Mouse (Mus musculus): ENCODE measurements at regions not wholly inside any gene's neighbourhood (a gene's known extent, or its start where the extent isn't known, plus 50 kb on each side); places are given as distances from the start of the nearest gene placed in this dataset.

DNA sequence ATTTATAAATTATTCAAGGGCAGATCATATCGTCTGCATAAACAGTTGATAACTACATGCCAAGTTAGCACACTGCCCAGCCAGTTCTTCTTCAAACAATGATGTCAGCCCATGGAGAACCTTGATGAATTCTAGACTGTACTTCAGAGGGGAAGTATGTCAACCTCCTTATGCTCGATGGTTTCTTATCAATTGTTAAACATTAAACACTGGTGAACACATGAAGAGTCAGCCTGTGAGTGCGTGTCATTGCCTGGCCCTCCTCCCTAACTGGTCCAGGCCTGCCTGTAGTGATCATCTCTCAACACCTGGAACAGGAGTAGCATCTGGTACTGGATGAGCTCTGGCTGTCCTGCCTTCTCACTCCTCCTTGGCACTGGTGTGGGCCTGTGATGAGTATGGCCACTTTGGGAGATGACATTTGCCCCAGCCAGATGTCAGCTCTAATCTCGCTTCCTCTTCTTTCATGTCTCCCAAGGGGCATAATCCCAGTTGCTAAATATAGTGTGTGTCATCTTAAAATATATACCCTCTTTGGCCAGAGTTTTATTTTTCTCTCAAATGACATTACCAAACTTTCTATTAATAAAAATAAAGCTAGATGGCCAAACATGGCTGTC is 82.6 kb upstream of the Dusp10 start:
- DNase-seq (ENCODE audit: low spot score) (no peak), ATAC-seq (replicated peaks; ENCODE audit: low FRiP score, low read depth) (no peak)
- TF ChIP-seq CTCF (IDR thresholded peaks at IDR 0.05; ENCODE audit: low read depth), result no peak
- Histone ChIP-seq H3K36me3 (ENCODE audit: insufficient read depth, low read length) (no peaks in the 10 kb centered on the region), H3K9ac (ENCODE audit: low read depth, low read length) (no peak overlapping the region), H3K27me3 (ENCODE audit: insufficient read depth, low read length) (no peaks in the 10 kb centered on the region), H3K4me1 (replicated peaks; ENCODE audit: insufficient read depth, low read length) (no peaks in the 10 kb centered on the region), H3K4me3 (replicated peaks; ENCODE audit: low read depth, low read length) (no peak overlapping the region), H3K9me3 (replicated peaks; ENCODE audit: low read length) (no peaks in the 10 kb centered on the region), H3K4me2 (ENCODE audit: low read length) (no peak overlapping the region), H3K27ac (no peak overlapping the region)
- 74% methylated on average over 4 of the region's 4 CpGs for WGBS

DNA sequence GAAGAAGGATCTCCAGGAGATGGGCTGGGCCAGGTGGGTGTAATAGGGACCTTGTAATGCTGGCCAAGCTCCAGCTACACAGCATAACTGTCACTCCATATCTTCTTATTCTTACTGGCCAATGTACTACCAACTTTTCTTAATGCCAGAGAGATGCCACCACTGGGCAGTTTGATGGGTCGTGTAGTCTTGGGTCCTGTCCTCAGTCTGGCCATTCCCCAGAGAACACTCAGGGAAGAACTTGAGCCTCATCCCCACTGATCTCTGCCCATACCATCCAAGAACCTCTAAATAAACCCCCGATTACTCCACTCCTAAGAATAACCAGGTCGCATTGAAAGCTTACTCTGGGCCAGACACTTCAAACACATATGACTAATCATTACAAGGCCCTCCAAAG is 82.0 kb upstream of the Dusp10 start:
- no peak overlapping the region for H3K4me3 ChIP-seq (replicated peaks; ENCODE audit: low read depth, low read length)
- H3K4me2 ChIP-seq (ENCODE audit: low read length), result no peak overlapping the region
- DNase-seq (ENCODE audit: low spot score) (no peak), ATAC-seq (replicated peaks; ENCODE audit: low FRiP score, low read depth) (no peak)
- no peaks in the 10 kb centered on the region for H3K4me1 ChIP-seq (replicated peaks; ENCODE audit: insufficient read depth, low read length)
- WGBS, result 67% methylated on average over 3 of the region's 3 CpGs
- H3K36me3 ChIP-seq (ENCODE audit: insufficient read depth, low read length), result no peaks in the 10 kb centered on the region
- no peak overlapping the region for H3K9ac ChIP-seq (ENCODE audit: low read depth, low read length)
- no peak overlapping the region for H3K27ac ChIP-seq
- H3K9me3 ChIP-seq (replicated peaks; ENCODE audit: low read length), result no peaks in the 10 kb centered on the region
- H3K27me3 ChIP-seq (ENCODE audit: insufficient read depth, low read length), result no peaks in the 10 kb centered on the region
- no peak for TF ChIP-seq CTCF (IDR thresholded peaks at IDR 0.05; ENCODE audit: low read depth)

- Histone ChIP-seq H3K4me1 (replicated peaks; ENCODE audit: insufficient read depth, low read length) (no peaks in the 10 kb centered on the region), H3K27ac (no peak overlapping the region), H3K9me3 (replicated peaks; ENCODE audit: low read length) (no peaks in the 10 kb centered on the region), H3K27me3 (ENCODE audit: insufficient read depth, low read length) (no peaks in the 10 kb centered on the region), H3K9ac (ENCODE audit: low read depth, low read length) (no peak overlapping the region), H3K4me3 (replicated peaks; ENCODE audit: low read depth, low read length) (no peak overlapping the region), H3K4me2 (ENCODE audit: low read length) (no peak overlapping the region), H3K36me3 (ENCODE audit: insufficient read depth, low read length) (no peaks in the 10 kb centered on the region)
- TF ChIP-seq CTCF (IDR thresholded peaks at IDR 0.05; ENCODE audit: low read depth), result no peak
- DNase-seq (ENCODE audit: low spot score) (no peak), ATAC-seq (replicated peaks; ENCODE audit: low FRiP score, low read depth) (no peak)
- WGBS, result 44% methylated on average over 2 of the region's 2 CpGs
These were observed 79.3 kb upstream of the Dusp10 start for GRCm38 (mm10) chr1:183933845-183934244.

DNA sequence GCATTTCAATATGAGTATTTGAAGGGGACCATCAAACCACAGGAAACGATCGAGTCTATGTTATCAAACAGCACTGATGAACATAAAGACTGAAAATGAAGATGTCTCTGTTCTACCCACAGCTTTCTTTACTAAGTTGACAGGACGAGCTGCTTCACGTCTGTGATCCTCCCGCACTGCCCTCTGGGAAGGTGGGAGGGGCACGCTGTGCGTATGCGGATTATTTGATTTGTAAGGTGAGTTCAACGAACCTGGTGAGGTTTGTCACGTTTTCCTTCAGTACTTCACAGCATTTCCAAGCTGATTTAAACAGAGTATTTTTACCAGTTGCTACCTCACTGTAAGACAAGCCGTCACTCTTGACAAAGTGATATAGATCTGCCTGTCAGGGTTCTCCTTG is 75.9 kb upstream of the Dusp10 start:
- ATAC-seq (replicated peaks; ENCODE audit: low FRiP score, low read depth) (no peak), DNase-seq (ENCODE audit: low spot score) (no peak)
- no peak overlapping the region for H3K9ac ChIP-seq (ENCODE audit: low read depth, low read length)
- H3K36me3 ChIP-seq (ENCODE audit: insufficient read depth, low read length), result no peaks in the 10 kb centered on the region
- TF ChIP-seq CTCF (IDR thresholded peaks at IDR 0.05; ENCODE audit: low read depth), result no peak
- no peak overlapping the region for H3K27ac ChIP-seq
- no peak overlapping the region for H3K4me3 ChIP-seq (replicated peaks; ENCODE audit: low read depth, low read length)
- no peaks in the 10 kb centered on the region for H3K27me3 ChIP-seq (ENCODE audit: insufficient read depth, low read length)
- WGBS, result 91% methylated on average over 11 of the region's 11 CpGs
- no peaks in the 10 kb centered on the region for H3K4me1 ChIP-seq (replicated peaks; ENCODE audit: insufficient read depth, low read length)
- no peak overlapping the region for H3K4me2 ChIP-seq (ENCODE audit: low read length)
- no peaks in the 10 kb centered on the region for H3K9me3 ChIP-seq (replicated peaks; ENCODE audit: low read length)

GRCm38 (mm10) chr1:183938361-183938760 is 74.7 kb upstream of the Dusp10 start:
- H3K4me3 ChIP-seq (replicated peaks; ENCODE audit: low read depth, low read length), result no peak overlapping the region
- ATAC-seq (replicated peaks; ENCODE audit: low FRiP score, low read depth) (no peak), DNase-seq (ENCODE audit: low spot score) (no peak)
- no peaks in the 10 kb centered on the region for H3K27me3 ChIP-seq (ENCODE audit: insufficient read depth, low read length)
- H3K4me2 ChIP-seq (ENCODE audit: low read length), result no peak overlapping the region
- 73% methylated on average over 6 of the region's 6 CpGs for WGBS
- no peak overlapping the region for H3K27ac ChIP-seq
- H3K9ac ChIP-seq (ENCODE audit: low read depth, low read length), result no peak overlapping the region
- no peaks in the 10 kb centered on the region for H3K9me3 ChIP-seq (replicated peaks; ENCODE audit: low read length)
- no peaks in the 10 kb centered on the region for H3K36me3 ChIP-seq (ENCODE audit: insufficient read depth, low read length)
- H3K4me1 ChIP-seq (replicated peaks; ENCODE audit: insufficient read depth, low read length), result no peaks in the 10 kb centered on the region
- TF ChIP-seq CTCF (IDR thresholded peaks at IDR 0.05; ENCODE audit: low read depth), result no peak

- Histone ChIP-seq H3K4me1 (replicated peaks; ENCODE audit: insufficient read depth, low read length) (no peaks in the 10 kb centered on the region), H3K36me3 (ENCODE audit: insufficient read depth, low read length) (no peaks in the 10 kb centered on the region), H3K4me3 (replicated peaks; ENCODE audit: low read depth, low read length) (no peak overlapping the region), H3K27me3 (ENCODE audit: insufficient read depth, low read length) (no peaks in the 10 kb centered on the region), H3K9me3 (replicated peaks; ENCODE audit: low read length) (no peaks in the 10 kb centered on the region), H3K9ac (ENCODE audit: low read depth, low read length) (no peak overlapping the region), H3K27ac (no peak overlapping the region), H3K4me2 (ENCODE audit: low read length) (no peak overlapping the region)
- 89% methylated on average over 2 of the region's 2 CpGs for WGBS
- ATAC-seq (replicated peaks; ENCODE audit: low FRiP score, low read depth) (no peak), DNase-seq (ENCODE audit: low spot score) (no peak)
- no peak for TF ChIP-seq CTCF (IDR thresholded peaks at IDR 0.05; ENCODE audit: low read depth)
These were observed 72.4 kb upstream of the Dusp10 start for GRCm38 (mm10) chr1:183940706-183941105.

- ATAC-seq (replicated peaks; ENCODE audit: low FRiP score, low read depth) (no peak), DNase-seq (ENCODE audit: low spot score) (no peak)
- TF ChIP-seq CTCF (IDR thresholded peaks at IDR 0.05; ENCODE audit: low read depth), result no peak
- Histone ChIP-seq H3K27me3 (ENCODE audit: insufficient read depth, low read length) (no peaks in the 10 kb centered on the region), H3K36me3 (ENCODE audit: insufficient read depth, low read length) (no peaks in the 10 kb centered on the region), H3K4me2 (ENCODE audit: low read length) (no peak overlapping the region), H3K9ac (ENCODE audit: low read depth, low read length) (no peak overlapping the region), H3K9me3 (replicated peaks; ENCODE audit: low read length) (no peaks in the 10 kb centered on the region), H3K4me1 (replicated peaks; ENCODE audit: insufficient read depth, low read length) (no peaks in the 10 kb centered on the region), H3K4me3 (replicated peaks; ENCODE audit: low read depth, low read length) (no peak overlapping the region), H3K27ac (no peak overlapping the region)
- 82% methylated on average over 8 of the region's 8 CpGs for WGBS
These were observed 66.9 kb upstream of the Dusp10 start for GRCm38 (mm10) chr1:183946241-183946640.
